7 mouse cellular contexts compared by ENCODE assay signal in genomic region chr16:13730285-13731255, GRCm38 (mm10). TPM values are rescaled to one million over a fixed set of nuclear protein-coding genes. Genes with fewer than 3 reads are reported as not detected.
DNase-seq lines count a peak whose midpoint lies in the region; ATAC-seq and TF ChIP-seq lines count a peak whose summit lies in the region.

TSS of gene Pla2g10 (minus strand) at chr16:13730983.

- H3K27ac ChIP-seq in ES-E14 (ENCODE audit: insufficient read depth, low read depth, low read length, poor library complexity, severe bottlenecking): peak within 1 kb of the TSS; percentile 69

- no peaks in the 10 kb centered on the region for H3K27me3 ChIP-seq in E14TG2a.4 (ENCODE audit: insufficient read depth, low read length)

- H3K9ac ChIP-seq in ES-E14 (ENCODE audit: insufficient read depth, low read depth, low read length, poor library complexity, severe bottlenecking): peak within 1 kb of the TSS; percentile 63

- H3K4me1 ChIP-seq in E14TG2a.4 (replicated peaks; ENCODE audit: low read depth, low read length) (peaks cover 74% of the 10 kb centered on the region), ES-E14 (ENCODE audit: control insufficient read depth in 2 of 2, insufficient read depth in 2 of 2, low read length in 2 of 2, poor library complexity in 1 of 2) (peaks cover 20 to 30% of the 10 kb centered on the region in 2 experiments)

- DNase-seq in ES-E14 (ENCODE audit: low read depth, low spot score): no peak
- peak; percentile 21 for DNase-seq in heart, postnatal 4 days
- no peak for DNase-seq in frontal cortex, postnatal 25 days (ENCODE audit: low spot score in 2 of 2)
- DNase-seq in cerebellum, adult 9-10 months: no peak

- H3K36me3 ChIP-seq in E14TG2a.4 (ENCODE audit: insufficient read depth, low read length) (0 out of 2 replicates have a peak, but pooled peaks cover 8% of the 10 kb centered on the region), ES-E14 (ENCODE audit: control insufficient read depth, insufficient read depth, low read length, poor library complexity, severe bottlenecking) (peaks cover 4% of the 10 kb centered on the region; the same call in 1 of the 2 replicates)

- in situ Hi-C loops in ES-E14 (cut with MboI; ENCODE audit: low sequenced_read_pairs in 2 of 2, unreplicated experiment in 2 of 2): no loop called here

- TF ChIP-seq CTCF in E14TG2a.4 (conservative IDR thresholded peaks at IDR 0.05; ENCODE audit: low read length): no peak

- ATAC-seq in megakaryocyte progenitor cell, adult 5-6 weeks (replicated peaks; ENCODE audit: poor library complexity): peak; percentile 55
- no peak for ATAC-seq in frontal cortex, adult (ENCODE audit: low TSS enrichment)

- H3K4me3 ChIP-seq in E14TG2a.4 (replicated peaks; ENCODE audit: low read length) (peak within 1 kb of the TSS; percentile 68), ES-E14 (ENCODE audit: insufficient read depth in 1 of 2, low read depth in 1 of 2, low read length in 2 of 2, poor library complexity in 1 of 2, severe bottlenecking in 1 of 2) (peak within 1 kb of the TSS; percentile 39 to 56)

- H3K9me3 ChIP-seq in E14TG2a.4 (ENCODE audit: low read length) (no peaks in the 10 kb centered on the region), ES-E14 (ENCODE audit: control insufficient read depth, insufficient read depth, low read depth, low read length) (no peaks in the 10 kb centered on the region)

TF ChIP-seq in ES-E14, 5 proteins besides CTCF, POLR2A, EP300 and RAD21:
- TF ChIP-seq MAFK (IDR thresholded peaks at IDR 0.05; ENCODE audit: insufficient read depth, low read depth, low read length) (peak; percentile 72), ZNF384 (IDR thresholded peaks at IDR 0.05; ENCODE audit: low read depth, low read length) (no peak), ZC3H11A (IDR thresholded peaks at IDR 0.05; ENCODE audit: borderline replicate concordance, low read depth, low read length) (no peak), HCFC1 (IDR thresholded peaks at IDR 0.05; ENCODE audit: borderline replicate concordance, insufficient read depth, low read length) (no peak), CHD2 (IDR thresholded peaks at IDR 0.05; ENCODE audit: low read depth, low read length) (no peak)

RNA-seq across cellular contexts. Expression of gene Pla2g10, which starts in this region (rescaled TPM):
- total RNA-seq in ES-E14 (2012; rRNA removed): 38.9 and 43.6 TPM in 2 replicates
- total RNA-seq in heart, postnatal 4 days (2021): not detected
- total RNA-seq in megakaryocyte progenitor cell, adult 5-6 weeks (2015): not detected in 2 replicates
- total RNA-seq in megakaryocyte progenitor cell, adult 5-6 weeks (2017): not detected in 2 replicates

Comparison
In these comparisons a context has a peak if more than half of its experiments do, and no peak if none do; other contexts are left out.
1. RNA of gene Pla2g10 (total RNA-seq): 38.9 to 43.6 TPM in ES-E14; not detected in heart, postnatal 4 days and not detected in megakaryocyte progenitor cell, adult 5-6 weeks; every median in the first group is over 10 times any median in the second.
2. Peak in DNase-seq in heart, postnatal 4 days; RNA of the gene not detected or under 1 TPM.
3. Peak in ATAC-seq in megakaryocyte progenitor cell, adult 5-6 weeks; RNA of the gene not detected or under 1 TPM.